Mouse (Mus musculus) MEL (cell line): ENCODE data around the gene 6030408B16Rik. TPM values are rescaled to one million over a fixed set of nuclear protein-coding genes. Genes with fewer than 3 reads are reported as not detected.
A peak's percentile ranks its signal among the peaks of the same experiment; 100 is the strongest.

Experiments
- DNase-seq: peaks from one replicate; pipeline ENCODE4 v3.0.0; 2011; ENCODE audit warnings: low read depth, low spot score
- H3K27ac ChIP-seq: 2 replicates; pipeline ENCODE4 v1.5.1; 2012; ENCODE audit warnings: low read depth, mild to moderate bottlenecking, control low read depth, low read length, moderate library complexity; ENCODE audit not compliant: control insufficient read depth
- H3K27me3 ChIP-seq, 2 experiments: fragments of 150-350 bp in 1 of 2; sonication (generic) in 1 of 2; 2 replicates each; pipeline ENCODE4 v1.6.1; 2012; ENCODE audit warnings: low read length in 2 of 2, mild to moderate bottlenecking in 2 of 2, improper control_type of control experiment in 1 of 2, moderate library complexity in 1 of 2; ENCODE audit not compliant: insufficient read depth in 2 of 2, control insufficient read depth in 1 of 2
- H3K36me3 ChIP-seq, 2 experiments: 2 replicates each; pipeline ENCODE4 v1.6.1; 2012 to 2014; ENCODE audit warnings: low read length in 2 of 2, improper control_type of control experiment in 1 of 2, inconsistent platforms in 1 of 2, mild to moderate bottlenecking in 1 of 2; ENCODE audit not compliant: insufficient read depth in 2 of 2, control insufficient read depth in 1 of 2
- H3K4me1 ChIP-seq, 2 experiments: fragments of 150-350 bp in 1 of 2; sonication (generic) in 1 of 2; 2 replicates each; pipeline ENCODE4 v1.6.1; 2012; ENCODE audit warnings: low read length in 2 of 2, improper control_type of control experiment in 1 of 2, mild to moderate bottlenecking in 1 of 2; ENCODE audit not compliant: insufficient read depth in 2 of 2, control insufficient read depth in 1 of 2
- H3K4me3 ChIP-seq, 2 experiments: fragments of 150-350 bp in 1 of 2; sonication (generic) in 1 of 2; 2 replicates each; pipeline ENCODE4 v1.5.1; 2012; ENCODE audit warnings: low read depth in 2 of 2, low read length in 2 of 2, mild to moderate bottlenecking in 2 of 2, moderate library complexity in 2 of 2, control low read depth in 1 of 2, improper control_type of control experiment in 1 of 2; ENCODE audit not compliant: control insufficient read depth in 1 of 2, insufficient read depth in 1 of 2
- H3K79me2 ChIP-seq: 2 replicates; pipeline ENCODE4 v1.6.1; 2012; ENCODE audit warnings: mild to moderate bottlenecking, low read length, moderate library complexity; ENCODE audit not compliant: control insufficient read depth, poor library complexity, insufficient read depth
- H3K9ac ChIP-seq: 2 replicates; pipeline ENCODE4 v1.6.1; 2012; ENCODE audit warnings: low read depth, mild to moderate bottlenecking, control low read depth, low read length, moderate library complexity; ENCODE audit not compliant: control insufficient read depth, poor library complexity, severe bottlenecking
- H3K9me3 ChIP-seq: fragments of 150-350 bp; sonication (generic); replicated peaks from 2 replicates; pipeline ENCODE4 v1.6.1; 2012; ENCODE audit warnings: mild to moderate bottlenecking, low read length, improper control_type of control experiment, moderate library complexity; ENCODE audit not compliant: insufficient read depth
- BHLHE40 ChIP-seq: IDR thresholded peaks from 2 replicates; pipeline ENCODE4 v1.6.1; 2012; ENCODE audit warnings: low read depth, mild to moderate bottlenecking, inconsistent platforms, low read length, improper control_type of control experiment, borderline replicate concordance
- CHD1 ChIP-seq: IDR thresholded peaks from 2 replicates; pipeline ENCODE4 v1.6.1; 2012; ENCODE audit warnings: low read depth, mild to moderate bottlenecking, inconsistent platforms, low read length, improper control_type of control experiment
- E2F4 ChIP-seq: IDR thresholded peaks from 2 replicates; pipeline ENCODE4 v1.6.1; 2011; ENCODE audit warnings: low read depth, low read length, improper control_type of control experiment, borderline replicate concordance
- EP300 ChIP-seq, 2 experiments: IDR thresholded peaks; 2 replicates each; pipeline ENCODE4 v1.6.1; 2011; ENCODE audit warnings: improper control_type of control experiment in 2 of 2, low read length in 2 of 2, low read depth in 1 of 2, mild to moderate bottlenecking in 1 of 2
- JUND ChIP-seq: IDR thresholded peaks from 2 replicates; pipeline ENCODE4 v1.6.1; 2011; ENCODE audit warnings: low read depth, mild to moderate bottlenecking, improper control_type of control experiment, low read length
- KAT2A ChIP-seq: conservative IDR thresholded peaks from 2 replicates; pipeline ENCODE4 v1.6.1; 2012; ENCODE audit warnings: low read depth, low read length, improper control_type of control experiment, inconsistent platforms
- MXI1 ChIP-seq: IDR thresholded peaks from 2 replicates; pipeline ENCODE4 v1.6.1; 2011; ENCODE audit warnings: mild to moderate bottlenecking, low read depth, low read length, improper control_type of control experiment
- NELFE ChIP-seq: IDR thresholded peaks from 2 replicates; pipeline ENCODE4 v1.6.1; 2011; ENCODE audit warnings: low read depth, low read length, improper control_type of control experiment
- POLR2A ChIP-seq, 2 experiments: IDR thresholded peaks; 2 replicates each; pipeline ENCODE4 v1.6.1; 2011 to 2012; ENCODE audit warnings: low read length in 2 of 2, mild to moderate bottlenecking in 2 of 2, control low read depth in 1 of 2, improper control_type of control experiment in 1 of 2, low read depth in 1 of 2, moderate library complexity in 1 of 2; ENCODE audit not compliant: control insufficient read depth in 1 of 2, insufficient read depth in 1 of 2, poor library complexity in 1 of 2
- POLR2AphosphoS5 ChIP-seq: IDR thresholded peaks from 2 replicates; pipeline ENCODE4 v1.6.1; 2012; ENCODE audit warnings: low read depth, borderline replicate concordance, mild to moderate bottlenecking, inconsistent platforms, low read length, moderate library complexity, mixed read lengths
- RAD21 ChIP-seq: IDR thresholded peaks from 2 replicates; pipeline ENCODE4 v1.6.1; 2011; ENCODE audit warnings: mild to moderate bottlenecking, low read depth, low read length, improper control_type of control experiment
- RCOR1 ChIP-seq: IDR thresholded peaks from 2 replicates; pipeline ENCODE4 v1.6.1; 2012; ENCODE audit warnings: low read depth, mild to moderate bottlenecking, inconsistent platforms, low read length, improper control_type of control experiment
- SMC3 ChIP-seq: IDR thresholded peaks from 2 replicates; pipeline ENCODE4 v1.6.1; 2011; ENCODE audit warnings: low read depth, low read length, improper control_type of control experiment
- TBP ChIP-seq: IDR thresholded peaks from 2 replicates; pipeline ENCODE4 v1.8.0; 2011; ENCODE audit warnings: low read depth, low read length, improper control_type of control experiment
- UBTF ChIP-seq: IDR thresholded peaks from 2 replicates; pipeline ENCODE4 v1.6.1; 2012; ENCODE audit warnings: low read depth, mild to moderate bottlenecking, inconsistent platforms, low read length, improper control_type of control experiment, moderate library complexity, borderline replicate concordance; ENCODE audit not compliant: insufficient read depth
- ZC3H11A ChIP-seq: IDR thresholded peaks from 2 replicates; pipeline ENCODE4 v1.6.1; 2012; ENCODE audit warnings: low read depth, mild to moderate bottlenecking, inconsistent platforms, low read length, improper control_type of control experiment
- ZMIZ1 ChIP-seq: IDR thresholded peaks from 2 replicates; pipeline ENCODE4 v1.6.1; 2012; ENCODE audit warnings: low read depth, mild to moderate bottlenecking, inconsistent platforms, low read length, improper control_type of control experiment, moderate library complexity
- ZNF384 ChIP-seq: IDR thresholded peaks from 2 replicates; pipeline ENCODE4 v1.6.1; 2012; ENCODE audit warnings: low read depth, mild to moderate bottlenecking, inconsistent platforms, low read length, improper control_type of control experiment
- polyA plus RNA-seq, 2 experiments: library from polyadenylated mRNA; stranded (reverse) in 1 of 2; unstranded in 1 of 2; fragments of >175 nt in 1 of 2; fragments of >200 nt in 1 of 2; gene quantifications; 2 replicates each; pipeline versions ENCODE4 v1.2.1 to v1.2.4; 2012; ENCODE audit warnings: low replicate concordance in 2 of 2, low read depth in 1 of 2; ENCODE audit not compliant: insufficient read length in 2 of 2, insufficient read depth in 1 of 2, missing spikeins in 1 of 2
- total RNA-seq: library from RNA; depleted of rRNA; stranded (reverse); fragments of 300-350 nt; gene quantifications from 2 replicates; pipeline ENCODE4 v1.2.3, GENCODE M21; 2012

6030408B16Rik gene
- total and polyA plus RNA-seq, 3 experiments = 0.12 to 0.18 TPM; not detected in 1

- no peak for DNase-seq
These were observed 1.2 kb downstream of the 6030408B16Rik start for GRCm38 (mm10) chr15:101294028-101294894.

GRCm38 (mm10) chr15:101295106-101295505, 2.1 kb downstream of the 6030408B16Rik start:
- Histone ChIP-seq H3K27ac (no peak overlapping the region), H3K36me3 (peaks cover 0 to 8% of the 10 kb centered on the region in 2 experiments; a peak in 2 of 4 replicates), H3K9ac (no peak overlapping the region), H3K79me2 (no peaks in the 10 kb centered on the region), H3K4me3 (no peak overlapping the region), H3K27me3 (no peaks in the 10 kb centered on the region), H3K9me3 (no peaks in the 10 kb centered on the region), H3K4me1 (peaks cover 6 to 16% of the 10 kb centered on the region in 2 experiments; a peak in 3 of 4 replicates)
- DNase-seq = no peak
- no peak for TF ChIP-seq POLR2A (IDR thresholded peaks at IDR 0.05; ENCODE audit: control insufficient read depth in 1 of 2, insufficient read depth in 1 of 2, low read depth in 1 of 2, low read length in 2 of 2, poor library complexity in 1 of 2)
- no peak for TF ChIP-seq JUND
- no peak for TF ChIP-seq SMC3
- no peak for TF ChIP-seq RCOR1
- no peak for TF ChIP-seq EP300 (IDR thresholded peaks at IDR 0.05; ENCODE audit: low read depth in 1 of 2, low read length in 2 of 2)
- no peak for TF ChIP-seq CHD1
- no peak for TF ChIP-seq ZMIZ1
- no peak for TF ChIP-seq ZNF384
- no peak for TF ChIP-seq ZC3H11A
- TF ChIP-seq UBTF = no peak
- TF ChIP-seq E2F4 = no peak
- TF ChIP-seq NELFE = no peak
- no peak for TF ChIP-seq KAT2A
- no peak for TF ChIP-seq MXI1
- TF ChIP-seq BHLHE40 = no peak
- no peak for TF ChIP-seq TBP
- TF ChIP-seq POLR2AphosphoS5 = no peak

More at GRCm38 (mm10) chr15:101294028-101294894, 1.2 kb downstream of the 6030408B16Rik start:
- Histone ChIP-seq H3K4me3 (no peak overlapping the region), H3K79me2 (no peaks in the 10 kb centered on the region), H3K27me3 (no peaks in the 10 kb centered on the region), H3K9ac (no peak overlapping the region), H3K4me1 (peaks cover 0 to 8% of the 10 kb centered on the region in 2 experiments; a peak in 3 of 4 replicates), H3K27ac (no peak overlapping the region), H3K36me3 (peaks cover 0 to 2% of the 10 kb centered on the region in 2 experiments; a peak in 2 of 4 replicates), H3K9me3 (no peaks in the 10 kb centered on the region)
- TF ChIP-seq POLR2AphosphoS5 (peak; percentile 38; the same call in 1 of the 2 replicates), RAD21 (no peak)
